Mouse (Mus musculus): ENCODE measurements around the gene Snx11. TPM values are rescaled to one million over a fixed set of nuclear protein-coding genes. Genes with fewer than 3 reads are reported as not detected.

Gene Snx11
- polyA plus RNA-seq, 1 experiment from 2014 or later = 30.4 TPM

GRCm38 (mm10) chr11:96743891-96744290 lies 33.5 kb downstream of the Snx11 start:
- Histone ChIP-seq H3K27ac (no peak overlapping the region), H3K27me3 (ENCODE audit: insufficient read depth, poor library complexity, severe bottlenecking) (peaks cover 8% of the 10 kb centered on the region), H3K4me1 (replicated peaks) (peaks cover 49% of the 10 kb centered on the region), H3K4me3 (no peak overlapping the region), H3K9me3 (no peaks in the 10 kb centered on the region), H3K36me3 (no peaks in the 10 kb centered on the region)
- WGBS = 85% methylated on average over 4 of the region's 4 CpGs
- DNase-seq (ENCODE audit: low spot score) = no peak

- H3K9me3 ChIP-seq = no peaks in the 10 kb centered on the region
- 80% methylated on average over 11 of the region's 11 CpGs for WGBS
- peaks cover 13% of the 10 kb centered on the region for H3K27me3 ChIP-seq (ENCODE audit: insufficient read depth, poor library complexity, severe bottlenecking)
- 0 out of 2 replicates have a peak overlapping the region, but pooled peaks have one; percentile 0 for H3K27ac ChIP-seq
- no peak for DNase-seq (ENCODE audit: low spot score)
- H3K36me3 ChIP-seq = no peaks in the 10 kb centered on the region
- H3K4me1 ChIP-seq (replicated peaks) = peaks cover 53% of the 10 kb centered on the region
- H3K4me3 ChIP-seq = no peak overlapping the region
These were observed 34.4 kb downstream of the Snx11 start for GRCm38 (mm10) chr11:96743000-96743399.

- Histone ChIP-seq H3K27ac (no peak overlapping the region), H3K4me3 (no peak overlapping the region), H3K9me3 (no peaks in the 10 kb centered on the region), H3K36me3 (no peaks in the 10 kb centered on the region), H3K4me1 (replicated peaks) (peaks cover 50% of the 10 kb centered on the region), H3K27me3 (ENCODE audit: insufficient read depth, poor library complexity, severe bottlenecking) (peaks cover 16% of the 10 kb centered on the region)
- WGBS = 33% methylated on average over 12 of the region's 12 CpGs
- DNase-seq (ENCODE audit: low spot score) = no peak
These were observed 35.4 kb downstream of the Snx11 start for GRCm38 (mm10) chr11:96741995-96742394.

- Histone ChIP-seq H3K36me3 (no peaks in the 10 kb centered on the region), H3K4me3 (no peak overlapping the region), H3K9me3 (no peaks in the 10 kb centered on the region), H3K27me3 (ENCODE audit: insufficient read depth, poor library complexity, severe bottlenecking) (peaks cover 25% of the 10 kb centered on the region), H3K27ac (peak overlapping the region; percentile 54), H3K4me1 (replicated peaks) (peaks cover 56% of the 10 kb centered on the region)
- WGBS = 71% methylated on average over 12 of the region's 12 CpGs
- DNase-seq (ENCODE audit: low spot score) = no peak
These were observed 36.6 kb downstream of the Snx11 start for GRCm38 (mm10) chr11:96740796-96741195.

GRCm38 (mm10) chr11:96737673-96738471 lies 39.5 kb downstream of the Snx11 start:
- peaks cover 60% of the 10 kb centered on the region for H3K4me1 ChIP-seq (replicated peaks)
- no peaks in the 10 kb centered on the region for H3K9me3 ChIP-seq
- WGBS = 70% methylated on average over 14 of the region's 14 CpGs
- no peaks in the 10 kb centered on the region for H3K36me3 ChIP-seq
- no peak for DNase-seq (ENCODE audit: low spot score)
- H3K27me3 ChIP-seq (ENCODE audit: insufficient read depth, poor library complexity, severe bottlenecking) = peaks cover 25% of the 10 kb centered on the region
- no peak overlapping the region for H3K4me3 ChIP-seq
- H3K27ac ChIP-seq = no peak overlapping the region

GRCm38 (mm10) chr11:96736361-96736760 lies 41.0 kb downstream of the Snx11 start:
- WGBS = 25% methylated on average over 11 of the region's 11 CpGs

GRCm38 (mm10) chr11:96735908-96736307 lies 41.5 kb downstream of the Snx11 start:
- Histone ChIP-seq H3K9me3 (no peaks in the 10 kb centered on the region), H3K4me3 (peak overlapping the region; percentile 44), H3K27me3 (ENCODE audit: insufficient read depth, poor library complexity, severe bottlenecking) (peaks cover 24% of the 10 kb centered on the region), H3K4me1 (replicated peaks) (peaks cover 57% of the 10 kb centered on the region), H3K27ac (peak overlapping the region; percentile 73), H3K36me3 (no peaks in the 10 kb centered on the region)
- WGBS = 2% methylated on average over 19 of the region's 19 CpGs
- DNase-seq (ENCODE audit: low spot score) = peak; percentile 79

More at GRCm38 (mm10) chr11:96736361-96736760, 41.0 kb downstream of the Snx11 start:
- peaks cover 57% of the 10 kb centered on the region for H3K4me1 ChIP-seq (replicated peaks)
- H3K27me3 ChIP-seq (ENCODE audit: insufficient read depth, poor library complexity, severe bottlenecking) = peaks cover 25% of the 10 kb centered on the region
- H3K9me3 ChIP-seq = no peaks in the 10 kb centered on the region
- peak overlapping the region; percentile 44 for H3K4me3 ChIP-seq
- no peaks in the 10 kb centered on the region for H3K36me3 ChIP-seq
- 0 out of 2 replicates have a peak overlapping the region, but pooled peaks have one; percentile 73 for H3K27ac ChIP-seq
- no peak for DNase-seq (ENCODE audit: low spot score)

- H3K4me3 ChIP-seq = no peak overlapping the region
- peaks cover 66% of the 10 kb centered on the region for H3K4me1 ChIP-seq (replicated peaks)
- H3K27ac ChIP-seq = peak overlapping the region; percentile 37; the same call in 1 of the 2 replicates
- H3K36me3 ChIP-seq = no peaks in the 10 kb centered on the region
- DNase-seq (ENCODE audit: low spot score) = no peak
- WGBS = 30% methylated on average over 4 of the region's 4 CpGs
- peaks cover 13% of the 10 kb centered on the region for H3K27me3 ChIP-seq (ENCODE audit: insufficient read depth, poor library complexity, severe bottlenecking)
- no peaks in the 10 kb centered on the region for H3K9me3 ChIP-seq
These were observed 44.7 kb downstream of the Snx11 start for GRCm38 (mm10) chr11:96732657-96733056.

GRCm38 (mm10) chr11:96730327-96730726 lies 47.0 kb downstream of the Snx11 start:
- Histone ChIP-seq H3K4me1 (replicated peaks) (peaks cover 63% of the 10 kb centered on the region), H3K27ac (peak overlapping the region; percentile 62)
- no peak for DNase-seq (ENCODE audit: low spot score)

GRCm38 (mm10) chr11:96729462-96729861 lies 47.9 kb downstream of the Snx11 start:
- DNase-seq (ENCODE audit: low spot score) = no peak
- Histone ChIP-seq H3K4me1 (replicated peaks) (peaks cover 63% of the 10 kb centered on the region), H3K27me3 (ENCODE audit: insufficient read depth, poor library complexity, severe bottlenecking) (no peaks in the 10 kb centered on the region), H3K27ac (peak overlapping the region; percentile 62), H3K36me3 (no peaks in the 10 kb centered on the region), H3K9me3 (no peaks in the 10 kb centered on the region), H3K4me3 (0 out of 2 replicates have a peak overlapping the region, but pooled peaks have one; percentile 22)
- 44% methylated on average over 9 of the region's 9 CpGs for WGBS

More at GRCm38 (mm10) chr11:96730327-96730726, 47.0 kb downstream of the Snx11 start:
- Histone ChIP-seq H3K9me3 (no peaks in the 10 kb centered on the region), H3K4me3 (no peak overlapping the region), H3K27me3 (ENCODE audit: insufficient read depth, poor library complexity, severe bottlenecking) (no peaks in the 10 kb centered on the region), H3K36me3 (no peaks in the 10 kb centered on the region)
- whole genome bisulfite sequencing = 75% methylated on average over 5 of the region's 5 CpGs

- peak overlapping the region; percentile 29; the same call in 1 of the 2 replicates for H3K27ac ChIP-seq
- no peaks in the 10 kb centered on the region for H3K9me3 ChIP-seq
- 53% methylated on average over 2 of the region's 2 CpGs for WGBS
- H3K4me3 ChIP-seq = no peak overlapping the region
- H3K27me3 ChIP-seq (ENCODE audit: insufficient read depth, poor library complexity, severe bottlenecking) = no peaks in the 10 kb centered on the region
- no peaks in the 10 kb centered on the region for H3K36me3 ChIP-seq
- no peak for DNase-seq (ENCODE audit: low spot score)
- peaks cover 60% of the 10 kb centered on the region for H3K4me1 ChIP-seq (replicated peaks)
These were observed 48.8 kb downstream of the Snx11 start for GRCm38 (mm10) chr11:96728577-96728976.

- Histone ChIP-seq H3K36me3 (no peaks in the 10 kb centered on the region), H3K4me3 (no peak overlapping the region), H3K27me3 (ENCODE audit: insufficient read depth, poor library complexity, severe bottlenecking) (no peaks in the 10 kb centered on the region), H3K9me3 (no peaks in the 10 kb centered on the region), H3K4me1 (replicated peaks) (peaks cover 38% of the 10 kb centered on the region), H3K27ac (no peak overlapping the region)
- no peak for DNase-seq (ENCODE audit: low spot score)
- WGBS = 77% methylated on average over 1 of the region's 1 CpGs
These were observed 51.5 kb downstream of the Snx11 start for GRCm38 (mm10) chr11:96725833-96726232.

GRCm38 (mm10) chr11:96718609-96719008 lies 58.8 kb downstream of the Snx11 start:
- WGBS = 74% methylated on average over 7 of the region's 7 CpGs
- H3K27ac ChIP-seq = no peak overlapping the region
- no peak for DNase-seq (ENCODE audit: low spot score)

More at GRCm38 (mm10) chr11:96718609-96719008, 58.8 kb downstream of the Snx11 start:
- Histone ChIP-seq H3K4me3 (no peak overlapping the region), H3K4me1 (replicated peaks) (peaks cover 9% of the 10 kb centered on the region), H3K36me3 (no peaks in the 10 kb centered on the region), H3K27me3 (ENCODE audit: insufficient read depth, poor library complexity, severe bottlenecking) (no peaks in the 10 kb centered on the region), H3K9me3 (no peaks in the 10 kb centered on the region)
